Mouse (Mus musculus) stomach, embryonic 15.5 days (tissue): ENCODE measurements around the gene Pla2g2f. TPM values are rescaled to one million over a fixed set of nuclear protein-coding genes. Genes with fewer than 3 reads are reported as not detected.

Experiments
- ATAC-seq: fragments of 200-750 bp; cut with Nextera tagmentation; 2 replicates; pipeline ENCODE4 v1.8.0; 2017; ENCODE audit warnings: low read depth, moderate number of reproducible peaks, moderate TSS enrichment; ENCODE audit not compliant: insufficient read depth, low FRiP score
- H3K27ac ChIP-seq: fragments of 300-500 bp; sonication (generic); 2 replicates; pipeline ENCODE4 v1.5.1; 2015; ENCODE audit warnings: mild to moderate bottlenecking, inconsistent platforms
- H3K27me3 ChIP-seq: fragments of 300-500 bp; sonication (generic); replicated peaks from 2 replicates; pipeline ENCODE4 v1.6.1; 2015; ENCODE audit warnings: inconsistent platforms
- H3K36me3 ChIP-seq: fragments of 300-500 bp; sonication (generic); 2 replicates; pipeline ENCODE4 v1.6.1; 2015; ENCODE audit warnings: inconsistent platforms
- H3K4me1 ChIP-seq: fragments of 300-500 bp; sonication (generic); 2 replicates; pipeline ENCODE4 v1.6.1; 2015; ENCODE audit warnings: inconsistent platforms
- H3K4me2 ChIP-seq: fragments of 300-500 bp; sonication (generic); 2 replicates; pipeline ENCODE4 v1.6.1; 2015; ENCODE audit warnings: mild to moderate bottlenecking, inconsistent platforms
- H3K4me3 ChIP-seq: fragments of 300-500 bp; sonication (generic); replicated peaks from 2 replicates; pipeline ENCODE4 v1.5.1; 2015; ENCODE audit warnings: inconsistent platforms
- H3K9ac ChIP-seq: fragments of 300-500 bp; sonication (generic); 2 replicates; pipeline ENCODE4 v1.6.1; 2015; ENCODE audit warnings: inconsistent platforms
- H3K9me3 ChIP-seq: fragments of 300-500 bp; sonication (generic); 2 replicates; pipeline ENCODE4 v1.6.1; 2016; ENCODE audit warnings: inconsistent platforms
- WGBS: fragments of 180-500 bp; shearing (Covaris S2); methylation state at CpG from one replicate; pipeline ENCODE4 v1.1.7; 2015; 5-methylcytosine and 5-hydroxymethylcytosine counted together
- polyA plus RNA-seq: library from polyadenylated mRNA; unstranded; fragments of >200 nt; fragmentation: Nextera tagmentation; extraction: Ambion mirVana; gene quantifications from 2 replicates; pipeline ENCODE4 v1.2.1, GENCODE M21; 2015

The Pla2g2f gene
- polyA plus RNA-seq = 1.3 and 1.5 TPM in 2 replicates

GRCm38 (mm10) chr4:138757416-138757815 is at the start of gene Pla2g2f:
TSS of gene Pla2g2f (minus strand) at chr4:138757626.
- WGBS = 68% methylated on average over 8 of the region's 8 CpGs
- no peak within 1 kb of the TSS for H3K4me3 ChIP-seq
- no peak within 1 kb of the TSS for H3K4me2 ChIP-seq
- H3K36me3 ChIP-seq = no peaks in the 10 kb centered on the region
- no peak within 1 kb of the TSS for H3K27ac ChIP-seq
- H3K9me3 ChIP-seq = no peaks in the 10 kb centered on the region
- no peak for ATAC-seq
- no peaks in the 10 kb centered on the region for H3K27me3 ChIP-seq
- H3K4me1 ChIP-seq = no peaks in the 10 kb centered on the region
- no peak within 1 kb of the TSS for H3K9ac ChIP-seq

- Histone ChIP-seq H3K4me3 (no peak overlapping the region), H3K4me2 (no peak overlapping the region), H3K36me3 (no peaks in the 10 kb centered on the region), H3K4me1 (0 out of 2 replicates have a peak, but pooled peaks cover 8% of the 10 kb centered on the region), H3K9me3 (no peaks in the 10 kb centered on the region), H3K9ac (no peak overlapping the region), H3K27ac (no peak overlapping the region), H3K27me3 (no peaks in the 10 kb centered on the region)
- ATAC-seq = no peak
- WGBS = 36% methylated on average over 7 of the region's 7 CpGs
These were observed 49.6 kb upstream of the Pla2g2f start for GRCm38 (mm10) chr4:138806920-138807541.

- no peaks in the 10 kb centered on the region for H3K9me3 ChIP-seq
- no peaks in the 10 kb centered on the region for H3K36me3 ChIP-seq
- 76% methylated on average over 8 of the region's 8 CpGs for WGBS
- H3K4me2 ChIP-seq = no peak overlapping the region
- H3K9ac ChIP-seq = no peak overlapping the region
- H3K4me1 ChIP-seq = 0 out of 2 replicates have a peak, but pooled peaks cover 8% of the 10 kb centered on the region
- no peak overlapping the region for H3K4me3 ChIP-seq
- no peak overlapping the region for H3K27ac ChIP-seq
- no peaks in the 10 kb centered on the region for H3K27me3 ChIP-seq
- no peak for ATAC-seq
These were observed 48.7 kb upstream of the Pla2g2f start for GRCm38 (mm10) chr4:138806160-138806559.

- Histone ChIP-seq H3K4me1 (0 out of 2 replicates have a peak, but pooled peaks cover 12% of the 10 kb centered on the region), H3K4me3 (no peak overlapping the region), H3K27me3 (no peaks in the 10 kb centered on the region), H3K4me2 (no peak overlapping the region), H3K9me3 (no peaks in the 10 kb centered on the region), H3K27ac (no peak overlapping the region), H3K9ac (no peak overlapping the region), H3K36me3 (no peaks in the 10 kb centered on the region)
- 58% methylated on average over 8 of the region's 8 CpGs for WGBS
- no peak for ATAC-seq
These were observed 47.8 kb upstream of the Pla2g2f start for GRCm38 (mm10) chr4:138805248-138805647.

- Histone ChIP-seq H3K9me3 (no peaks in the 10 kb centered on the region), H3K4me3 (no peak overlapping the region), H3K27ac (no peak overlapping the region), H3K36me3 (no peaks in the 10 kb centered on the region), H3K9ac (no peak overlapping the region), H3K27me3 (no peaks in the 10 kb centered on the region), H3K4me2 (no peak overlapping the region), H3K4me1 (0 out of 2 replicates have a peak, but pooled peaks cover 12% of the 10 kb centered on the region)
- no peak for ATAC-seq
- 82% methylated on average over 11 of the region's 11 CpGs for WGBS
These were observed 45.5 kb upstream of the Pla2g2f start for GRCm38 (mm10) chr4:138802917-138803316.

- ATAC-seq = no peak
- Histone ChIP-seq H3K36me3 (no peaks in the 10 kb centered on the region), H3K27me3 (no peaks in the 10 kb centered on the region), H3K9ac (no peak overlapping the region), H3K4me3 (no peak overlapping the region), H3K9me3 (no peaks in the 10 kb centered on the region), H3K27ac (no peak overlapping the region), H3K4me1 (0 out of 2 replicates have a peak, but pooled peaks cover 8% of the 10 kb centered on the region), H3K4me2 (no peak overlapping the region)
- 69% methylated on average over 4 of the region's 4 CpGs for WGBS
These were observed 44.2 kb upstream of the Pla2g2f start for GRCm38 (mm10) chr4:138801631-138802030.

- Histone ChIP-seq H3K4me1 (0 out of 2 replicates have a peak, but pooled peaks cover 9% of the 10 kb centered on the region), H3K36me3 (no peaks in the 10 kb centered on the region), H3K4me2 (no peak overlapping the region), H3K9ac (no peak overlapping the region), H3K4me3 (no peak overlapping the region), H3K27ac (no peak overlapping the region), H3K9me3 (no peaks in the 10 kb centered on the region), H3K27me3 (no peaks in the 10 kb centered on the region)
- WGBS = 56% methylated on average over 12 of the region's 12 CpGs
- peak; percentile 39; the same call in 1 of the 2 replicates for ATAC-seq
These were observed 42.8 kb upstream of the Pla2g2f start for GRCm38 (mm10) chr4:138800134-138800744.

- H3K27ac ChIP-seq = no peak overlapping the region
- H3K9ac ChIP-seq = no peak overlapping the region
- no peaks in the 10 kb centered on the region for H3K36me3 ChIP-seq
- ATAC-seq = no peak
- H3K4me2 ChIP-seq = no peak overlapping the region
- no peaks in the 10 kb centered on the region for H3K27me3 ChIP-seq
- H3K4me3 ChIP-seq = no peak overlapping the region
- 0 out of 2 replicates have a peak, but pooled peaks cover 15% of the 10 kb centered on the region for H3K4me1 ChIP-seq
- H3K9me3 ChIP-seq = no peaks in the 10 kb centered on the region
- 57% methylated on average over 4 of the region's 4 CpGs for WGBS
These were observed 39.8 kb upstream of the Pla2g2f start for GRCm38 (mm10) chr4:138797217-138797570.

- no peak overlapping the region for H3K9ac ChIP-seq
- no peak for ATAC-seq
- H3K36me3 ChIP-seq = no peaks in the 10 kb centered on the region
- no peak overlapping the region for H3K4me2 ChIP-seq
- H3K27ac ChIP-seq = no peak overlapping the region
- H3K4me3 ChIP-seq = no peak overlapping the region
- H3K9me3 ChIP-seq = no peaks in the 10 kb centered on the region
- no peaks in the 10 kb centered on the region for H3K27me3 ChIP-seq
- 0 out of 2 replicates have a peak, but pooled peaks cover 15% of the 10 kb centered on the region for H3K4me1 ChIP-seq
- WGBS = 33% methylated on average over 6 of the region's 6 CpGs
These were observed 39.2 kb upstream of the Pla2g2f start for GRCm38 (mm10) chr4:138796513-138797216.

- Histone ChIP-seq H3K4me1 (0 out of 2 replicates have a peak, but pooled peaks cover 11% of the 10 kb centered on the region), H3K9ac (no peak overlapping the region), H3K4me3 (no peak overlapping the region), H3K36me3 (no peaks in the 10 kb centered on the region), H3K9me3 (no peaks in the 10 kb centered on the region), H3K4me2 (no peak overlapping the region), H3K27ac (no peak overlapping the region), H3K27me3 (no peaks in the 10 kb centered on the region)
- ATAC-seq = no peak
- 88% methylated on average over 6 of the region's 6 CpGs for WGBS
These were observed 36.9 kb upstream of the Pla2g2f start for GRCm38 (mm10) chr4:138794344-138794743.

GRCm38 (mm10) chr4:138793276-138793675 is 35.9 kb upstream of the Pla2g2f start:
- WGBS = 57% methylated on average over 2 of the region's 2 CpGs
- no peaks in the 10 kb centered on the region for H3K27me3 ChIP-seq
- no peak overlapping the region for H3K9ac ChIP-seq
- no peaks in the 10 kb centered on the region for H3K36me3 ChIP-seq
- no peak for ATAC-seq
- H3K9me3 ChIP-seq = no peaks in the 10 kb centered on the region
- no peak overlapping the region for H3K27ac ChIP-seq
- H3K4me1 ChIP-seq = 0 out of 2 replicates have a peak, but pooled peaks cover 11% of the 10 kb centered on the region
- H3K4me2 ChIP-seq = no peak overlapping the region
- H3K4me3 ChIP-seq = no peak overlapping the region

- Histone ChIP-seq H3K9ac (no peak overlapping the region), H3K9me3 (no peaks in the 10 kb centered on the region), H3K4me1 (0 out of 2 replicates have a peak, but pooled peaks cover 11% of the 10 kb centered on the region), H3K4me2 (no peak overlapping the region), H3K36me3 (no peaks in the 10 kb centered on the region), H3K27ac (0 out of 2 replicates have a peak overlapping the region, but pooled peaks have one; percentile 10), H3K27me3 (no peaks in the 10 kb centered on the region), H3K4me3 (no peak overlapping the region)
- 24% methylated on average over 9 of the region's 9 CpGs for WGBS
- peak; percentile 58 for ATAC-seq
These were observed 35.2 kb upstream of the Pla2g2f start for GRCm38 (mm10) chr4:138792599-138792998.
